Mouse (Mus musculus): ENCODE data around the gene Macc1.

- TF ChIP-seq CTCF (IDR thresholded peaks at IDR 0.05; ENCODE audit: insufficient read depth, low read length) (no peak), POLR2A (IDR thresholded peaks at IDR 0.05; ENCODE audit: borderline replicate concordance, extremely low read depth, low read depth, low read length) (no peak)
Observed at GRCm38 (mm10) chr12:119410956-119411355, 96.9 kb downstream of the Macc1 start.

Measured in lung, adult 2 months (tissue).